Mouse (Mus musculus) thymus, postnatal 14 days (tissue): ENCODE data around the gene Trappc12.

ENCODE experiments used
- DNase-seq: peaks from one replicate; pipeline ENCODE4 v3.0.0; 2021

Gene Trappc12

DNA sequence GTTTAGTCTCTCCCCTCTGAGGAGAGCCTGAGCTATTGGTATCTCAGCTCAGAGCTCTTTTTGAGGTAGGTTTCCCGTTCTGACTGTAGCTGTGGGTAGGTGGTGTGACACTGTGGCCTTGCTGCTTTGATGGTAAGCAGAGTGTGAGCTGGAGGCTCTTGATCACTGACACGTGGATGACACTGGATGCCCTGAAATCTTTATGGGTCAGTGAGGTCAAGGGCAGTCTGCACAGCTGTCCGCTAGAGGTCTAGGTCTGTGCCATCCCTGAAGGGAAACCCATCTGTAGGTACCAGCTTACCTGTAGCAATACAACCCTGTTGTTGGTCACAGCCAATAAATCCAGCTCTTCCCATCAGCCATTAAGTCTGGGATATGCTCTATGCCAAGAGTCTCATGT is 64.5 kb downstream of the Trappc12 start:
- no peak for DNase-seq

DNA sequence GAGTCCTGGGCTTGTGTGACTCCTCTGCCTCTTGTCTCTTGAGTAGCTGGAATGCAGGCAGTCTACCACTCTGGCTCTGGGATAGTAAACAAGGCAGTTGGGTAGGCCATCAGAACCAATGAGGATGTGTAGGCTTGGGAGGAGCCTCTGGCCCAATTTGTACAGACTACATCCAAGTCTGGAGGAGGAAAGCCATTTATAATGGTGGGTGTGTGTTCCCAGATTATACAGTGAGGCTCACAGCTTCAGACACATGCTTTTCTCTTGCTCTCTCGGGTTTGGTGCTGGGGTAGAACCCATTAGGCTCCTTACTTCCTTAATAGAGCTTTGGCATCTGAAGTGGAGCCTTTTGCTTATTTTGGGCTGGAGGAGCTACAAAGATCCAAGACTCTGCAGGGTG is 65.6 kb downstream of the Trappc12 start:
- DNase-seq, result no peak

DNA sequence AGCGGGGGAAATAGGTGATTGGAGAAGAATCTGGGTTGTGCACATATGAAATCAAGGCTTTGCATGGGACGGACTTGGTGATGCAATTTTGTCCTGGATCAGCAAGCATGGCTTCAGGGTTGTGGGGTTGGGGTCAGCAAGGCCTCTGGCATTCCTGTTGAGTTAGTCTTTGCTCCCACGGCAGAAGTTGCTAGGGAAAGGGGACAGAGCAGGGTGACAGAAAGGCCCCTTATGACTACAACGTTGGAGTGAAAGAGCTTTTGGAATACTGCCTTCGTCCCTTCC is 74.4 kb downstream of the Trappc12 start:
- no peak for DNase-seq

DNA sequence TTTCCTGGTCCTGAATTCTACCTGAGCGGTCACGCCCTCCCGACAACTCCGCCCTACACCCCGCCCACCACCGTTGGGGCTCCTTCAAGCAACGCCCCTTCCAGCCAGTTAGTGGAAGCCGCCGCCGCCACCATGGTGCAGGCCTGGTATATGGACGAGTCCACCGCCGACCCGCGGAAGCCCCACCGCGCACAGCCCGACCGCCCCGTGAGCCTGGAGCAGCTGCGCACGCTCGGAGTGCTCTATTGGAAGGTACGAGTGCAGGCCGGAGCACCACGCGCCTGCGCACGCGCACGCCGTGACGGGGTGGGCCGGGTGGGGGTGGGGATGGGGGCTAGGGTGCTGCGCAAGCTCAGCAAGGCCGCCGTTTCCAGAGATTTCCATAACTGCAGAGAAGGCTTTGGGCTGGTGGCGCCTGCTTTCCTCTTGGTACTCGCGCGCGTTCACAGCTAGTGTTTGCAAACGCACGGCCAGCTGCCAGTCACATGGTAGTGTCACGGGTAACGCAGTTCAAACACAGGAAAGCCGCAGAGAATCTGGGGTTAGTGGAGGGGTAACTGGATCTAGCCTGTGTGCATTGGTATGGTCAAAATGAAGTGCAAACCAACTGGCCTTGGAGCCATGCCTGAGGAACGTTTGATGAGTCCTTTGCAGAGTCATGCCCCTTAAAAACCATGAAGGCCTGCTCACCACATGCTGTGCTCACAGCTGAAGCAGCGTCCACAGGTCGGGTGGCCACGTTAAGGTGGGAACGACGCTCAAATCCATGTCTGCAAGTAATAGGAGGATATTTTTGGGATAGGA is 74.9 kb downstream of the Trappc12 start, which contains the start of gene Adi1:
TSS of gene Adi1 (plus strand) at position 111 of the 804 bp plus-strand sequence.
- DNase-seq, result peak; percentile 87

DNA sequence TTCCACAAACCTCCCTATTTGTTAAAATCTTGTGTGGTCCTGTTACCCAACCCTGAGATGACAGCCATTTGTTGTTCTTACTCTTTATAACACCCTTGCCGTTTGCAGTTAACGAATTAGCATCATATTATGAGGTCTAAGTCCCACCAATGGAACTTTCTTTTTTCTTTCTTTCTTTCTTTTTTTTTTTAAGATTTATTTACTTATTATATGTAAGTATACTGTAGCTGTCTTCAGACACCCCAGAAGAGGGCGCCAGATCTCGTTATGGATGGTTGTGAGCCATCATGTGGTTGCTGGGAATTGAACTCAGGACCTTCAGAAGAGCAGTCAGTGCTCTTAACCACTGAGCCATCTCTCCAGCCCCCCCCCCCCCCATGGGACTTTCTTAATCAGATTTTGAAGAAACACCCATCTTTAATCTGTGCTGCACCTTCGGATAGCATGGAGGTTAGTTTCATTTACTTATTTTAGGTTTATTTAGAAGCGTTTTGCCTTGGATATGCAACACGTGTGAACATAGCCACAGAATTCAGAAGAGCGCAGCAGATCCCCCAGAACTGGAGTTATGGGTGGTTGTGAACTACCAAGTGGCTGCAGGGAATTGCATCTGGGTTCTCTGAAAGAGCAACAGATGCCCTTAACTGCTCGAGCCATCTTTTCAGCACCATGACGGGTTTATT is 76.1 kb downstream of the Trappc12 start:
- DNase-seq, result no peak

DNA sequence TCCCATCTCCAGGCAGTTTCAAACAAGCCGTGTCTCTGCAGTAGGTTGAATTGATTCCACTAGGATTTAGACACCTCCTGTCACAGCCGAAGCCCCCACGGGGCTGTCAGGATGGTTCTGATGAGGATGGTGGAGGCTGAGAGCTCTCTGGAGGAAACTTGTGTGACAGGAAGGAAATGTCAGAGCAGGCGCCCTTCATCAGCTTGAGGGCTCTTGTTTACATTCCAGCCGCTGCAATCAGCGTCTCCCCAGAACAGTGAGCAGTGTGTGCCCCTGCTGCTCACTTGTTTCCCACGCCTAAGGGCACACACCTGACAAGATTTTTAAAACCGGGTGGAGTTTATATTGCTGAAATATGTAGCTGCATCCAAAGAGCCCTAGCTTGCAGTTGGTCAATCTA is 83.0 kb downstream of the Trappc12 start:
- no peak for DNase-seq

DNA sequence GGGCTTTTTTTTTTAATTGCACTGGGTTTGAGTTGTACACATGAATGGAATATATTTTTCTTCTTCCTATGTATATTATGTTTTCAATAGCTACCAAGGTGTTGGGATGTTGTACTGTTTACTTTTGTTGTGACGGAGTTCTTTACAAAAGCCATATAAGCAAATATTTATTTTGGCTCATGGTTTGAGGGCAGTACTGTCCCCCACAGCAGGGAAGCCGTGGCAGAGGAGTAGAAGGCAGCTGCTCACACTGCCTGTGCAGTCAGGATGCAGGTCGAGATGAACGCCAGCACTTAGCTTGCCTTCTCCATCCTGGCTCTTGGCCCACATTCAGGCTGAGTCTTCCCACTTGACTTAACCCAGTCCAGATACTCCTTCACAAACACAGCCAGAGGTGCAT is 83.5 kb downstream of the Trappc12 start:
- DNase-seq, result no peak

DNA sequence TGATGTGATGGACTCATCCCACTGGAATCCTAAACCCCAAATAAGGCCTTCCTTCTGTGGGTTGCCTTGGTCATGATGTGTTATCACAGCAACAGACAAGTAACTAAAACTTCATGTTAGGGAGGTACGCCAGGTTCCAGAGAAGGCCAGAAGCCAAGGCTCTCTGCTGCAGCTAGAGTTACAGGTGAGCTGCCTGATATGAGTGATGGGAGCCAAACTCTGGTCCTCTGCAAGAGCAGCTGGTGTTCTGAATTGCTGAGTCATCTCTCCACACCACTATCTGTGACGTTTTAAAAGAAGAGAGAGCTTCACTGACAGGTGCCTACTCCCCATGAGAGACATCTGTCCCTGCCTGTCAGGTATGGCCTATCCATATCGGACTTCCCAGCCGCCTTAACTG is 87.6 kb downstream of the Trappc12 start:
- no peak for DNase-seq

DNA sequence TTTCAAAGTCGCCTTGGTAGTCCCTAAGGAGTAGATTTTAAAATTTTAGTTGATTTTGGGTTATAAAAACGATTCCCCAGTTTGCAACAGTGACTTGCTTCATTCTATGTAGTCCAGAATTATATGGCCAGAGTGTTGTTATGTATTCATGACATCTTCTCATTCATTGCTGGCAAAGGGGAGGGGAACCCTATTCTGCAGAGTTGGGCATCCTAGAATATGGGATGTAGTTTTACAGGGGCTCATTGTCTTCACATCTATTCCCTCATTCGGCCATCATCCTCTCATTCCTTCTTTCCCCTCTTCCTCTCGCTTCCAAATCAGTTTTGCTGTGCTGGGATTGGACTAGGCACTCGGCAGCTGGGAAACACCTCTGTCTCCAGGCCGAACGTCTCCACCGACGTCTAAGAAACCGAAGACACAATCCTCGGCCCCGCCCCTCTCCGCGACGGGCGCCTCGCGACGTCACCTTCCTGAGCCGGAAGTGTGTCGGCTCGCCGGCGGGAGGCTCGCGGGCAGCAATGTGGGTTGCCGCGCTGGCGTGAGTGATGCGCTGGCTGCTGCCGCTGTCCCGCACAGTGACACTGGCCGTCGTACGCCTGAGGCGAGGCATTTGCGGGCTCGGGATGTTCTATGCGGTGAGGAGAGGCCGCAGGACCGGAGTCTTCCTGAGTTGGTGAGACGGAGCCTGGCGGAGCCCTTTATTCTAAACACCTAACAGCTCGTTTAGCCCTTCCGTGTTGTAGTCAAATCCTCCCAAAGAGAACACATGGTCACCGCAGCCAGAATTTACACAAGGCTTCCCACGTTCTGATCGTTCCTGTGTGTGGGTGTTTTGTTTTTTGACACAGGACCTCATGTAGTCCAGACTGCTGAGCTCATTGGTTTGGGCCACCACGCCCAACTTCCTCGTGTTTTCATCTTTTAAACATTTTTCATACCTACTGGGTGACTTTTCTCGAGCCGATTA is 100.8 kb downstream of the Trappc12 start, which contains the start of gene Rnaseh1:
TSS of gene Rnaseh1 (plus strand) at position 462 of the 970 bp plus-strand sequence.
- peak; percentile 91 for DNase-seq
